Mouse (Mus musculus): ENCODE results near the gene Spg21.

The Spg21 gene

DNA sequence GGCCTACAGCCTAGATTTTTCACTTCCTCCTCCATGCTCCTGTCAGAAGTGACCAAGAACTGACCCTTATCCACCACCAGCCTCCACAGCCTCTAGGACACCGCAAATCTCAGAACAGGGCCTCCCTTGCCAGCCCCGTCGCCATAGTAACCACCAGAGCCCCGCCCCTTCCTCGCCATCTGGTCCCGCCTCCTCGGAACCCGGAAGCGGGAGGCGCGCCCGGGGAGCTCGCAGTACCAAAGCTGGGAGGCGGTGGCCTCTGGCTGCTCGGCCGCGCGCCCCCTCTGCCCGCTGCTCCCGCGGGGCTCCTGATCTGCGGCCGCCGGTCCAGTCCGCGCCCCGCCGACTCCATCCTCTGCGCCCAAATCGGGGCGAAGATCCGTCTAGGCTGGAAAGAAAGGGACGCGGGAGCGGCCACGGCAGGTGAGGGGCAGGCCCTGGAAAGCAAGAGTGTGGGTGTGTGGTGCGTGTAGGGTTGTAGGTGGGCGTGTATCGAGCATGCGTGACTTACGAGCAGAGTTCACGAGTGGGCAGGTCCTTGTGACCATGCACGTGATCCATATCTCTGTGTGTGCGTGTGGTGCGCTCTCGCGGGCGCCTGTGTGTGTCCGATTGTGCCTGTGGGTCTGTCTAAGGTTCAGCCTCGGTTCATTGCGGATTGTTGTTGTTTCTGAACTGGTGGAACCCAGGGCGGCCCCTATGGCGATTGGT is at the start of gene Spg21:
TSS of gene Spg21 (plus strand) at position 216 of the 711 bp plus-strand sequence.
- DNase-seq (ENCODE audit: low spot score) = peak; percentile 94

DNA sequence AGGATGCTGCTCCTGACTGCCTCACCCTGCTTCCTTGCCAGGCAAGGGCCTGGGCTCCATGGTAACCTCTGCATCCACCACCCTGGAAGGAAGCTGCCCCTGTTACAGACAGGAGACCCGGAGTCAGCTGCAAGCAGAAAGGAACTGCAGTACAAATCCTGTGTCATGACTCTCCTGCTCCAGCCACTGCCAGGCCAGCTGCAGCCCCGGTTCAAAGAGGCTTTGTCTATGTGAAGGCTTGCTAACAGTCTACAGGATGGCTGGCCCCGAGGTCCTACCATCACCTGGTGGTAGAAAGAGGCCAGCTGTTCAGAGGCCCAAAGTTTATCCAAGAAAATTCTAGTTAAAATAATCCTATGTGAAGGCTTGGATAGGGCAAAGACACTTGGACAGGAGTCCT is 49.4 kb upstream of the Spg21 start:
- DNase-seq (ENCODE audit: low spot score) = no peak

DNA sequence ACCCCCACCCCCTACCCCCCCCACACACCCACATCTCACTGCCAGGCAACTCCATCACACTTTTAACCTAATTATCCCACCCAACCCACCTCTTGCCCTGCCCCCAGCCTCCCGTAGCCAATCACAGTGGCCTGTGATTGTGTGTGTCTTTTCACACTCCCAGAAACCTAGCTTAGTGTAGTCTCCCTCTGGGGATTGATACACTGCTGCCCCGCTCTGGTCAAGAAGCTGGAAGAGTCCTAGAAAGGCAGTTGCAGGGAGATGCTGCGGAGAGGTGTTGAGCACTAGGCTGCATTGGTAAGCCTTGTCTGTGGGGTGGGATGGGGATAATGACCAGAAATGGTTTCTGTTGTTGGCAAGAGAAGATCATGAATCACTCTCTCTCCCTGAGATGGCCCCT is 43.0 kb upstream of the Spg21 start:
- DNase-seq (ENCODE audit: low spot score) = no peak

DNA sequence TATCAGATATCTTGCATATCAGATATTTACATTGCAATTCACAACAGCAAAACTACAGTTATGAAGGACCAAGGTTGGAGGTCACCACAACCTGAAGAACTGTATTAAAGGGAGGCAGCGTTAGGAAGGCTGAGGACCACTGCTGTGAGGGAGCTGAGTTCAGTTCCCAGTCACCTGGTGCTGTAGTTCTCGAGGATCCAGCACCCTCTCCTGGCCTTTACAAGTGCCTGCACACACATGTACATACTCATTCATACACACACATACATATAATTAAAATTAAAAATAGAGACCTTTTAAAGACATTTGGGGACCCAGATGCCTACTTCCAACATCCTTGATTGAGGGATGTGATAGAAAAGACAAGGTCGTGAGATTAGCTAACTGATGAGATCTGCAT is 41.1 kb upstream of the Spg21 start:
- no peak for DNase-seq (ENCODE audit: low spot score)

DNA sequence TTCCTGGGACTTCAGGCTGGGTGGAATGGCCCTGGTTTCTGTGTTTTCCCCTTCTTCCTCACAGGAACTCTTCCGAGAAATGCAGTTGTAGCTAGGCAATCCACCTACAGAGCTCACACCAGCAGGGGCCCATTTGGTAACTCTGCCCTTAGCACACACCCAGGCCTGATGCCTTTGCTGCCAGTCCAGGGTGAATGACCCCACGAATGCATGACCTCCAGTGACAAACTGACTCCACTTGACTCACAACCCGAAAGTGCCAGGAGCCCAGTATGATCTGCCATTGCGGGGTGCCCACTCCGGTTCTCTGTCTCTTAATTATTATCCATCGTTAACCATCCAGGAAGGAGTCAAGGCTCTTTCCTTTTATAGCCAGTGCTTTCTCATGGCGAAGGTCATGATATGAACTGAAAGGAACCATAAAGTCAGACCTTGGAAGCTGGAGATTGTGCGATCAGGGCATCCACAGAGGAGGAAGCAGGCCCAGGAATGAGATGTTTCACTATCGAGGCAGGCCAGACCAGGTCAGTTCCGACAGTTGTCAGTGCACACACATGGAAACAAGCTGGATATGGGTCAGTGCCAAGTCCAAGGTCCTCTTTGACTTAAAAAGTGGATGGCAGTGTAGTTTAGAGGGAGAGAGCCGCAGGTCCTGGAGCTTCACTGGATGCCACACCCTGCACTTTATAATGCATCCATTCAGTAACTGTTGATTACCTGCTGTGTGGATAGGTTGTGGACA is 37.8 kb upstream of the Spg21 start, which contains the start of gene Slc51b:
TSS of gene Slc51b (minus strand) at position 196 of the 742 bp plus-strand sequence.
- DNase-seq (ENCODE audit: low spot score) = no peak

DNA sequence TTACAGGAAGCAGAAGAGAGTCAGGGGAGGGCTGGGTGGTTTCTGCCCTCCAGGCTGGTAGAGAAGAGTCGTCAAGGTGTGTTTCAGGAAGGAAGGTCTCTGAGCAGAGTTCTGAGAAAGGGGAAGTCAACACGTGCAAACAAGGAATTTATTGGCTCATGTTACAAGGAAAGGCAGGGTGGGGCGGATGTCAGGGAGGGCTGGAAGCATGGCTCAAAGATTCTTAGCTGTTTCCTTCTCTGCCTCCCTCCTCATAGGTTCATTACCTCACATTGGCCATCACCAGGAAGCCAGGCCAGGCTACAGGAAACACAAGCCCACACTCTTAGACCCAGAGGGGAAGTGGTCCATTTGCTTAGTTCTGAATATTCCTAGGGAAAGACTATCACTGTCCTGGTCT is 36.4 kb upstream of the Spg21 start:
- no peak for DNase-seq (ENCODE audit: low spot score)

DNA sequence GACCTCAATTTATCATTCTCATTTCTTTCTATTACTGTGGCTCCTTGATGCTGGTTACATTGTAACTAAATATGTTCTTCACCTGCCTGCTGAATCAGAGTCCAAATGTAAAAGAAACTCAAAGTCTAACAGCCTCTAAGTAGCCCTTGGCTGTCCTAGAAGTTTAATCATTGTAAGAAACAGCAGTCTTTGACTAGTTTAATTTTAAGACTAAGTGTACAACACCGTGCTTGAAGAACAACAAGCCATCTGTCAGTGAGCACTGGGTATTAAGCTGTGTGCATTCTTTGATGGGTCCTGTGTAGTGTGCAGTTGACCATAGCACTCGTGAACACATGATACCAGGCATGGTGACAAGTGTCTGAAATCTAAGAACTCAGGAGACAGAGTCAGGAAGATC is 33.2 kb upstream of the Spg21 start:
- DNase-seq (ENCODE audit: low spot score) = no peak

DNA sequence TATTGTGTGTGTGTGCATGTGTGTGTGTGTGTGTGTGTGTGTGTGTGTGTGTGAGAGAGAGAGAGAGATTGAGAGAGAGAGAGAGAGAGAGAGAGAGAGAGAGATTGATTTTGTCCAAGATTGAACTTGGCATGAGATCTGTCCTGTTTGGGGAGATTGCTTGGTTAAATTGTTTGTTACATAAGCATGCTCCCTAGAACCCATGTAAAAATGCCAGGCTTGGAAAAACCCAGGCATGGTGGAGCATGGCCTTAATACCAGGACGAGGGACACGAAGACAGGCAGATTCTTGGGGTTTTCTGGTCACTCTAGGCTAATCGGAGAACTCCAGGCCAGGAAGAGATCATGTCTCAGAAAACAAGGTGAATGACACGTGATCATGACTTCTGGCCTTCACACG is 32.7 kb upstream of the Spg21 start:
- DNase-seq (ENCODE audit: low spot score) = no peak

DNA sequence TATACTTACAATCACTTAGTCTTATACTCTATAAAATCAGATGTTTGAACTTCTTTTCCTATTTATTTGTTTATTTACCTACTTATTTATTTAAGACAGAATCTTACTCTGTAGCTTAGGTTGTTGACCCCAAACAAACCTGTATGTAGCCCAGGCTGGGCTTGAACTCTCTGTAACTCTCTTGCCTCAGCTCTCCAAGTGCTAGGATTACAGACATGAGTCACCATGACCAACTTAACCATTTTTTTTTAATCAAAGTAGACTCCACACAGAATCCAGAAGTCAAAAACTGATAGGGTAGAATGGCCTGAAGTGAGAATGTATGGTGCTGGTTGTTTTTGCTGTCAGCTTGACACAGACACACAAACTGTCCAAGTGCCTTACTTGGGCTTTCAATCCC is 30.3 kb upstream of the Spg21 start:
- no peak for DNase-seq (ENCODE audit: low spot score)

DNA sequence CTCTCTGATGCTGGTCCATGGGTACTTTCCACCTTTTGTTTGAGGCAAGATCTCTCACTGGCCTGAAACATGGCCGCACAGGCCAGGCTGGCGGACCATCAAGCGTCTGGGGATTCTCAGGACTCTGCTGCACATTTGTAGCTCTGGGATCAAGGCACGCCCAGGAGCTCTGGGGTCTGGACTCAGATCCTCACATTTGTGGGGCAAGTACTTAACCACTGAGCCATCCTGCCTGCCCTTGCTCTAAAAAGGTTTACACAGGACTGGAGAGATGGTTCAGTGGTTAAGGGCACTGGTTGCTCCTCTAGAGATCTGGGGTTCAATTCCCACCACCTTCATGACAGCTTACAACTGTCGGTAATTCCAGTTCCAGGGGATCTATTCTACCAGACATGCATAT is 29.8 kb upstream of the Spg21 start:
- DNase-seq (ENCODE audit: low spot score) = no peak

DNA sequence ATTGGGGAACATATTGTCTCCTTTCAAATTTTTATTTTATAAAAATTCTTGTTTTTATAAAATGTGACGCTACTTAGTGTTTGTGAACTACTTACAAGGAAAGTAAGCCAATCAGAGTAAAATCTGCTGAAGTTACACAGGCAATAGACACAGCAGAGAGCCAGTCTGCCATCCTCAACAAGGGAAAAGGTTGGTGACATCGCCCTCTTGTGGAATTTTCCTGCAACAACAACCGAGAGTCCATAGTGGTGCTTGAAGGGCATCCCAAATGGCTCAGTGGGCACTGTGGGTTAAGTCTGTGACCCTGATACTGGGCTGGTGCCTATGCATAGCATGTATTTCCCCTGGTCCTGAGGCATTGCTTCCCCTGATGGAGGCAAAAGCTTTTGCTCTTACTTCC is 28.5 kb upstream of the Spg21 start:
- peak; percentile 44 for DNase-seq (ENCODE audit: low spot score)

DNA sequence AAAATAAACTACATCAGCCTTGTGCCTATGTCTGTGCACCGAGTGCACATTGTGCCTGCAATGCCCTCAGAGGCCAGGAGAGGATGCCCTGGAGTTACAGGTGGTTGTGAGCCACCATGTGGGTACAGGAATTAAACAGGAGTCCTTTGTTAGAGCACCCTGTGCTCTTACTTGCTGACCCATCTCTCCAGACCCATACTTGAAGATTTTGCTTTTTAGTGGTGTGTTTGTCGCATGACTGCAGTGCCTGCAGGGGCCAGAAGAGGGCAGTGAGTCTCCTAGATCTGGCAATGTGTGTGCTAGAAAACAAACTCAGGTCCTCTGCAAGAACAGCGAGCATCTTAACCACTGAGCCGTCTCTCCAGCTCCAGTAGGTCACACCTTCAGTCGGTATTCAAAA is 26.6 kb upstream of the Spg21 start:
- no peak for DNase-seq (ENCODE audit: low spot score)

DNA sequence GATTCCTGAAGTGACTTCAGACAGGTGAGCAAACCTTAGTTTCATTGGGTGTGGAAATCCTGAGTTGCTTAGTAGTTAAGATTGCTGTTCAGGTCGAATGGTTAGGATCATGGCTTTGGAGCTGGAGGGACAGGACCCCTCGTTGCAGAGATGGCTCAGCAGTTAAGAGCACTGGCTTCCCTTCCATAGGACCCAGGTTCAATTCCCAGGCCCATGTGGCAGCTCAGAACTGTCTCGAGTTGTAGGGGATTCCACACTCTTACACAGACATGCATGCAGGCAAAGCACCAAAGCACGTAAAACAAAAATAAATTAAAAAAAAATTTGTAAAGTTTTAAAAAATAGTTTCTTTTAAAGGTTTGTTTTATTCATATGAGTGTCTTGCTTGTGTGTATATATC is 25.5 kb upstream of the Spg21 start:
- no peak for DNase-seq (ENCODE audit: low spot score)

DNA sequence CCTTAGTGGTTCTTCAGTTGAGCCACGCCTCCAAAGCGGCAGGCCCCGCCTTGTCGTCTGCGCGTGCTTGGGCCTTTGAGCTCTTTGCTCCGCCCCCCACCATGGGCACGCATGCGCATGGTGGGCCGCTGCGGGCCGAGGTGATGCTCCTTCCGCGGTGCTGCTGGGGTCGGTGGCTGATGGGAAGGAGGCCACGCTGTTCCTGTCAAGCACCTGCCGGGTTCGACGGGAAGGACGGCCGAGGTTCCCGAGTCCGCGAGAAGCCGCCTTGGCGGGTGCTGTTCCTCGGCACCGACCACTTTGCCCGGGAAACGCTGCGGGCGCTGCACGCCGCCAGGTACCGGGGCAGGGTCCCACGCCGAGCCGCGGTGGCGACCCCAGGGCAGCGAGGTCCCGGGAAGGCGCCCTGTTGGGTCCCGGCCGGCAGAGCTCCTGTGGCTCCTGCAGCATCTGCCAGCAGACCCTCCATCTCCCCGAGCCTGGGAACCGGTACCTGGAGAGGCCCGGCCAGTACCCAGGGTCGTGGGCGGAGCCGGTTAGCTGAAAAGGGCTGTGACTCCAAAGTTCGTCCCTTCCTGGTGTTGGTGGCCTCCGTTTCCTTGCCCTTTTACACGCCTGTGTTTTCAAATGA is 25.0 kb upstream of the Spg21 start, which contains the start of gene Mtfmt:
TSS of gene Mtfmt (plus strand) at position 112 of the 631 bp plus-strand sequence.
- peak; percentile 84 for DNase-seq (ENCODE audit: low spot score)

DNA sequence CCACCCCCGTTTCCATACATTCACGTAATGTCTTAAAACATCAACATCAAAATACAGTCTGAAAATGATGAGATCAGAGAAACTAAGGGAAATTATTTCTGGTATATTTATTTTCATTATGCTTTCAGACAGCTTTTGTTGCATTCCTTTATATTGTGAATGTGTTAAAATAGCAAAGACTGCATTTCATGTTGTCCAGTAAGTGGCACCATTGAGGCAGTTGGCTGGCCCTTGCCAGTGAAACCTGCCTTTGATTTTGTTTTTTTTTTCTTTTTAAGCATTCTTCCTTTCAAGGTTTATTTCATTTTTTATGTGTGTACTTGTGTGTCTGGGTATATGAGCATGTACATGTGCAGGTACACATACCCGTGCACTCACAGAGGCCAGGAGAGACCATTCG is 16.1 kb upstream of the Spg21 start:
- no peak for DNase-seq (ENCODE audit: low spot score)

DNA sequence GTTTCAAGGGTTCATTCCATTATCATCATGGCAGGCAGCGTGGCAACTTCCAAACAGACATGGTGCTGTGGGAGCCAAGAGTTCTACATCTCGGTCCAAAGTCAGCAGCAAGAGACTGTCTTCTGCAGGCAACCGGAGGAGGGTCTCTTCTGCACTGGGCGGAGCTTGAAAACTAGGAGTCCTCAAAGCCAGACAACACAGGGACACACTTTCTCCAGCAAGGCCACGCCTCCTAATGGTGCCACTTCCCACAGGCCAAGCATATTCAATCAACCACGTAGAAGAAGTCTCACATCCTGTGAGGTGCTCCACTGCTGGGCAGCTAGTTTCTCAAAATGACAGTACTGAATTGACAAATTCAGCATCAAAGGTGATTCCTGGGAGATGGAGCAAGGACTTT is 12.8 kb upstream of the Spg21 start:
- DNase-seq (ENCODE audit: low spot score) = no peak

DNA sequence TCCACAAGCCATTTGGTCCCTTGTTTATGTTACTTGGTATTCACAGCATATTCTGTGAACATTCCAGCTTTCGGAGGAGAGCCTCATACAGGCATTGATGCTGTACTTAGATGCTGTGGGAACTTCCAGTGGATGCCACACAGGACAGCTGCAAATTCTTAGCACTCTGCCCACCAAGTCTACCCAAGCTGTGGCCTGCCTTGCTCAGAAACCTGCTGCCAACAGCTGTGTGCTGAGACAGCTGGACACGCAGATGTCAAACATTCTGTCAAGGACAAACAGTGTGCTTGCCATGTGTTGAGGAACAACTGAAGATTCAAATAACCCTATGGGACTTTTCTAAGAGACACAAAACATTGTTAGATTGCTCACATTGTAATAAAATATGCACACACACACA is 1.8 kb upstream of the Spg21 start:
- no peak for DNase-seq (ENCODE audit: low spot score)

DNA sequence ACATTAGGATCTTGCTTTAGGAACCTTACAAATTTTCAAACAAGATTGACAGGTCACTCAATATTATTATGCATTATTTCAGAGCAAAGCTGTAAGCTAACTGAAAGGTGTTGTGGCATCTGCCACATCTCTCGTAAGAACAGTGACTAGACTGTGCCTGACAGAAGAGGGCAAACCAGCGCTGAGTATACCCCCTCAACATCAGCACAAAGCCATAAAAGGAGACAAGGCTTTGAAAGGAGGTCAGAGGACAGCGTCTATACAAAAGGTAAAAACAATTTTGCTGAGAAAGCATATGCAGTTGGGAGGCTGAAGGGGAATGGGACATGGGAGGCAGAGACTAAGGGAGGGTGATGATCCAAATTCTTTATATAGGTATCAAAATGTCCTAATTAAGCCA is 549 bp upstream of the Spg21 start:
- DNase-seq (ENCODE audit: low spot score) = no peak

DNA sequence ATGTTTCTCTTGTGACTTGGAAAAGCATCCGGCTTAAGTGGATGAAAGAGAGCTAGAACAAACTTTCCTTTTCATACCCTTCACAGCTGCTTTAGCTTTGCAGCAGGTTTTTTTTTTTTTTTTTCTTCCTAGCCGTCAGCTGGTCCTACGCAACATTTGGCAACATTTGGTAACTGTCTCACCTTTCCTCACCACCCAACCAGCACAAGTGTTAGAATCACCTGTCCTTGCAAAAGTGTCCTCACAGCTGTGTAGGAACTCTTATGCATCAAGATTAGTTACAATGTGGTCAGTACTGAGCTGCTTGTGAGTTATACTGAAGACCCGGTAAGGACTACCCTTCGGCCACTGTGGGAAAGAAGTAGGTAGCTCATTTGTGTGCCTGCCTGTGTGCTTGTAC is 1.8 kb downstream of the Spg21 start:
- no peak for DNase-seq (ENCODE audit: low spot score)

DNA sequence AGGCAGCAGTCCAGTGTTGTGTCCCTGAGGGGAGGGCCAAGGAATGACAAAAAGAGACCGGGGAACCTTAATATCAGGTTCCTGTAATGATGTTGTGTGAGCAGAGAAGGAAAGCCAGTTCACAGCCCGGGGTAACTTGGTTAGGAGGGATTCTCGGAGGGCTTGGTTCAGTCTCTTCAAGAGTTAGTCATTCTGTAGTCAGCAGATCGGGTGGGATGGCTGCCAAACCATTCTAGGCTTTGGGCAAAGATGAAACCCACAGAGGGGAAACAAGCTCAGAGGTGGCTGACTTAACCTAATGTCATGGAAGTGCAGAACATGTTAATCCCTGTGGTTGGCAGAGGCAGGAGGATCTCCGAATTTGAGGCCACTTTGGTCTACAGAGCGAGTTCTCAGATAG is 3.4 kb downstream of the Spg21 start:
- peak; percentile 35 for DNase-seq (ENCODE audit: low spot score)

DNA sequence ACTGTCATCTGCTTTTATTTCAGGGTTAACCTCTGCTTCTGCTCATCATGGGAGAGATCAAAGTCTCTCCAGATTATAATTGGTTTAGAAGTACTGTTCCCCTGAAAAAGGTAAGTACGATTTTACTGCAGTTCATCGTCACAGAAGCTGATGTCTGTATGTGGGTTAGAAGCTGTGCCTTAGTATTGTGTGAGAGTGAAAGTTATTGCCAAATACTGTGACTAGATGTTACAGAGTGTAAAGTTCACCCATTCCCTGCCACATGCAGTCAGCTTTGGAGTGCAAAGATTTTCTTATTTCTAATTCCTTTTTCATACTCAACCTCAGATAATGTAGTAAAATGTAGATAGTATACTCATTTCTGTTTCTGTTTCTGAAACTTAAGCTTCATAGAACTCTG is 4.5 kb downstream of the Spg21 start:
- DNase-seq (ENCODE audit: low spot score) = no peak

DNA sequence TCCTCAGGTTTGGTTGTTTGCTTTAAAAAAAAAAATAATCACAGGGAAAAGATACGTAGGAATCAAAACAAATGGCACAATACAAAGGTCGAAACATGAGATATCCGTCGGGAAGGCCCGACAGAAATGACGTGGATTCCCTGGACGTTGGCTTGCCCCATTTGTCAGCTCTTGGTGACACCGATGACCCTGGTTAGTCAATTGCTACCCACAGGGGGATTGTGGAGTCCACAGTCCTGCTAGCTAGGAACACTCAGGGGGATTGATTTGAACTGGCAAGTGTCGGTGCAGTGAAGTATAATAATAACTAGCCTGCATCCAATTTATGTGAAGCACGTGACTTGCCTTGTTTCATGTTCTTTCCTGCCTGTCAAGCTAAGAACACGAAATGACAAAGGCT is 6.9 kb downstream of the Spg21 start:
- DNase-seq (ENCODE audit: low spot score) = no peak

DNA sequence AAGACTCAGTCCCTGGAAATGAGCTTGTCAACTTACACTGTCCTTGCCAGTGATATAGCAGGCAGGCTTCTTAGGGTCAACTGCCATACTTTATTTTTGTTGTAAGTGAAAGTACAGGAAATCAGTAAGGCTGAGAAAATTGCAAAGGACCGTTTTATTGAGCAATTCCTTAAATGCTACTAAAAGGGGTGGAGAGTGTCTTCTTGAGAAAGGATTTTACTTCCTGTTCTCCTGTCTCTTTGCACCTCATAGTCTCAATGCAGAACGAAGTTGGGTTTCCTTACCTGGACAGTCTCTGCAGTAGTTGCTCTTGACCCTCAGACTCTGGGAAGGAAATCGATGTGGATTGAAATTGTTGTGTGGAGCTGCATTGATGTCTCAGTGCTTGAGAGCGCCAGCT is 12.0 kb downstream of the Spg21 start:
- no peak for DNase-seq (ENCODE audit: low spot score)
